Mouse (Mus musculus): ENCODE measurements at regions not wholly inside any gene's neighbourhood (a gene's known extent, or its start where the extent isn't known, plus 50 kb on each side); places are given as distances from the start of the nearest gene placed in this dataset.

DNA sequence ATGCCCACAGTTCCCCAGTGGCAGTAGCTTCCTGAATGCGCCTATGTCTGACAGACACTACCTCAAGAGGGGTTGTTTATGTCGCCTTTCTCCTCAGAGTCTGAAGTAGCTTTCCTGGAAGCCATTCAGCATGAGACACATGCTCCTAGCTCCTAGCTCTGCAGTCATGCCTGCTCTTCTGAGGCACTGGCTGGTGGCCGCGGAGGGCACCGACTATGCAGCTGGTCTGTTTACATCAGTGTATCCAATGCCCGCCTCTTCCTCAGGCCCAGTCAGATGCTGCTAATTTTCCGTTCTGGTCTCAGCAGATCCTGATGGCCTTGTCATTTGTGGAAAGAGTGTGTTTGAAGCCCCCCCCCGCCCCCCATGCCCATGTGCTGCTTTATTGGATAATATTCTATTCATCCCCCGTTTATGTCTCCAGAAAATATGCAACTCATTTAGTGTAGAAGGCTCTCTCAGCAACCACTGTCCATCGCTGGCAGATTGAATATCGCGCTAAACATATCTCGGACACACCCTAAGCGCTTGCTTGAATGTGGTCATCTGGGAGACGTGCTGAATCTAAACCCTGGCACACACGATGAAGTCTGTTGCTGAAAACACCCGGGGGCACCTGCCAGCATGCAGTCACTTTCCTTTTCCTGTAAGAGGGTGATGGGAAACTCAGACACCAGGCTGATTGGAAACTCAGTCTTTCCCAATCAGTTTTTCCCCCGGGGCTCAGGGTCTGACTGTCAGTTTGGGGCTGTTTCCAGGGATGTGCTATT, 73.9 kb downstream of the Ackr3 start:
- Histone ChIP-seq H3K4me3 (ENCODE audit: insufficient read depth, low read length) (no peak overlapping the region), H3K4me1 (ENCODE audit: control insufficient read depth, insufficient read depth, low read length) (peaks cover 5% of the 10 kb centered on the region; the same call in 1 of the 2 replicates), H3K27ac (ENCODE audit: insufficient read depth, low read length) (no peak overlapping the region)
- TF ChIP-seq CTCF (IDR thresholded peaks at IDR 0.05; ENCODE audit: borderline replicate concordance, insufficient read depth, low read length) (no peak), POLR2A (IDR thresholded peaks at IDR 0.05; ENCODE audit: low read depth, low read length) (no peak)

DNA sequence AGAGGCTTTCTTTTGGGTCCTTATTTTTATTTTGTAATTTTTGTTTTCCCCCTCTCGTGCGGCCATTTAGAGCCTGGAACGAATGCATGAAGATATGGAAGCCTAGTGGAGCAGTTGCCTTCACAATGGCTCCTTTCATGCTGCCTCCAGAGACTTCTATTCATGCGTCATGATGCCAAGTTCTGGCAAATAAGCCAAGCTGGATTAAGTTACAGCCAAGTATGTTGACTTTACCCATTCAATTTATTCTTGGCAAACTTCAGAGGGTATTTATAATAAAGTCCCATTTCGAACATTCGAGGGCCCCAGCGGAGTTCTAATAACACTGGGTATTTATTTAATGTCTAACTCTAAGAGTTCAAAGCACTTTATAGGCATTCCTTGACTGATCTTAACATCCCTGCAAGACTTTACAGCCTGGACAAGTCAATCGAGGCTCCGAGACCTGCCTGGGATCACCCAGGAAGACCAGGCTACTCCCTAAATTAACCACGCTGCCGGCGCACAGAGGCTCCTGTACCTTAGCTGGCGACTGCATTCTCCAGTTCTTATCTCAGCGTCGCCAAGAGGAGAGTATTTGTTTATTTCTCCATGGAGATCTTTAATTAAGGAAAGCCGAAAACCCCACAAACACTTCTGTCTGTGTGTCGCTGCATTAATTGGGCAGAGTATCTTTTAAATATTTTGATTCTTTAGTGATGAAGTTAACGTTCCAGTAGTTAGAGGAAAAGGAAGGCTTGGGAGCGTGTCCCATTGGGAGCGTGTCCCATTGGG, 75.5 kb downstream of the Ackr3 start:
- no peak for TF ChIP-seq POLR2A (IDR thresholded peaks at IDR 0.05; ENCODE audit: low read depth, low read length)
- no peak for TF ChIP-seq CTCF (IDR thresholded peaks at IDR 0.05; ENCODE audit: borderline replicate concordance, insufficient read depth, low read length)
- no peaks in the 10 kb centered on the region for H3K4me1 ChIP-seq (ENCODE audit: control insufficient read depth, insufficient read depth, low read length)
- H3K4me3 ChIP-seq (ENCODE audit: insufficient read depth, low read length), result no peak overlapping the region
- no peak overlapping the region for H3K27ac ChIP-seq (ENCODE audit: insufficient read depth, low read length)

DNA sequence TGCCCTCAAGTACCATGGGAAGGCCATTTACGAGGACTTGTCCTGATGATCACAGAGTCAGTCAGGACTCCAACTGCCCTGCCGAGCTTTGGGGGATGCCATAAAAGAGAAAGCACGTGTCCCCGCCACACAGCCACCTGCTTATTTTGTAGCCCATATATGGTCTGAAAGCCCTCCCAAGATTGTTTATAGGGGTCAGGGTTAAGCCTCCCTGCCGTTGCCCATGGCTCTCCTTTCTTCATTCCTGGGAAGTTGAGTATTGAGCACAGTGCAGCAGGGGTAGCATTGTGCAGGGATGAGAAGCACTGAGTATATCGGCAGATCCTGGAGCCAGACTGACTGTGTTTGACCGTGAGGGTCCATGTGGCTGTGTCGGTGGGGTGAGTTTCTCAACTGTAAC, 76.4 kb downstream of the Ackr3 start:
- no peaks in the 10 kb centered on the region for H3K4me1 ChIP-seq (ENCODE audit: control insufficient read depth, insufficient read depth, low read length)
- H3K27ac ChIP-seq (ENCODE audit: insufficient read depth, low read length), result no peak overlapping the region
- TF ChIP-seq POLR2A (IDR thresholded peaks at IDR 0.05; ENCODE audit: low read depth, low read length) (no peak), CTCF (IDR thresholded peaks at IDR 0.05; ENCODE audit: borderline replicate concordance, insufficient read depth, low read length) (no peak)
- no peak overlapping the region for H3K4me3 ChIP-seq (ENCODE audit: insufficient read depth, low read length)

DNA sequence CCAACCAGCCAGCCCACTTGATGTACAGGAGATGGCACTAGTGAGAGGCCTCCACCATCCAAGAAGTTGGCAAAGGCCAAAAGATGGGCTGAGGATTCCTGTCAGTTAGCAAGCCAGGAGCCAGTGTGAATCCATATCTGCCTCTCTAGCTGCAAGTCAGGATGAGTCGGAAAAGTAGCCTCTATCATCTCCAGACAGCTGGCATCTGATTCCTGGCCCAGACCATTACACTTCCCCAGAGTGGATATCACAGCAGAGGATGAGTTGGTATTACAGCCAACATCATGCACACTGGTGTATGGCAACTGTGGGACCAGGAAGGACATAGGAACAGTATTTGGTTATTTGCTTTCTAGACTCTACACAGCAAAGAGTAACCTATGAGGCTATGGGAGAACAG, 77.5 kb downstream of the Ackr3 start:
- TF ChIP-seq CTCF (IDR thresholded peaks at IDR 0.05; ENCODE audit: borderline replicate concordance, insufficient read depth, low read length) (no peak), POLR2A (IDR thresholded peaks at IDR 0.05; ENCODE audit: low read depth, low read length) (no peak)
- H3K4me3 ChIP-seq (ENCODE audit: insufficient read depth, low read length), result no peak overlapping the region
- no peaks in the 10 kb centered on the region for H3K4me1 ChIP-seq (ENCODE audit: control insufficient read depth, insufficient read depth, low read length)
- no peak overlapping the region for H3K27ac ChIP-seq (ENCODE audit: insufficient read depth, low read length)

DNA sequence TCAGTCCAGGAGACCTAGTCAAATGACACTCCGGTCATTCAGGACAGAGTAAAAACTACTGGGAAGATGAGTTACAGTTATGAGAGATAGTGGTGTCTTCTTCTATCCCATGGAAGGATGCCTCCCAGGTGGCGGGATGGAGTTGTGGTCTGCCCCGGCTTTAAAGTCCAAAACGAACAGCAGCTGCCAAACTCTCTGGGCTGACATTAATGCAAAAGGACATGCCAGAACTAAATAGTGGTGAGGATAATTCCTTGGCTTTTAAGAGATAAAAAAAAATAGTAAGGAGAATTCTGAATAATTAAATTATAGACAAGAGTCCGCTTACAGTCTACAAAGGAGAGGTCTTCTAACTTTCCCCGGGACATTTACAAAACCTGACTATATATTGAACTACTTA, 78.2 kb downstream of the Ackr3 start:
- Histone ChIP-seq H3K4me1 (ENCODE audit: control insufficient read depth, insufficient read depth, low read length) (no peaks in the 10 kb centered on the region), H3K4me3 (ENCODE audit: insufficient read depth, low read length) (no peak overlapping the region), H3K27ac (ENCODE audit: insufficient read depth, low read length) (no peak overlapping the region)
- no peak for TF ChIP-seq CTCF (IDR thresholded peaks at IDR 0.05; ENCODE audit: borderline replicate concordance, insufficient read depth, low read length)
- TF ChIP-seq POLR2A (IDR thresholded peaks at IDR 0.05; ENCODE audit: low read depth, low read length), result no peak

DNA sequence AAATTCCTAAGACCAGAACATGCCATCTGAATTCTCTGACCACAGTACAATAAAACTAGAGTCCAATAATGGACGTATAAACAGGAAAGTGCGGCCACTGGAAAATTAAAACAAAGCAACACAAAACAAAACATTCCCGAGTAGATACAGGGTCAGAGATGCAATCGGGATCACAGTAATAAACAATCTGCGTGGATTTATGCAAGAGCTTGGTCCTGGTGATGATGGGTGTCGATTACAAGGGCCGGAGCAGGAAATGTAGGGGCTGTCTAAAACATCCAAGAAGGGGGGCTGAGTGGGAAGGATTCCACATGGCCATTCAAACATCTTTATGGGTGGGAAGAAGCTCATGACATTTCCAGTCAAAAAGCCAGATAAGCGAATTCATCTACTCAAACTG, 78.6 kb downstream of the Ackr3 start:
- TF ChIP-seq CTCF (IDR thresholded peaks at IDR 0.05; ENCODE audit: borderline replicate concordance, insufficient read depth, low read length) (no peak), POLR2A (IDR thresholded peaks at IDR 0.05; ENCODE audit: low read depth, low read length) (no peak)
- H3K4me3 ChIP-seq (ENCODE audit: insufficient read depth, low read length), result no peak overlapping the region
- H3K27ac ChIP-seq (ENCODE audit: insufficient read depth, low read length), result no peak overlapping the region
- no peaks in the 10 kb centered on the region for H3K4me1 ChIP-seq (ENCODE audit: control insufficient read depth, insufficient read depth, low read length)

DNA sequence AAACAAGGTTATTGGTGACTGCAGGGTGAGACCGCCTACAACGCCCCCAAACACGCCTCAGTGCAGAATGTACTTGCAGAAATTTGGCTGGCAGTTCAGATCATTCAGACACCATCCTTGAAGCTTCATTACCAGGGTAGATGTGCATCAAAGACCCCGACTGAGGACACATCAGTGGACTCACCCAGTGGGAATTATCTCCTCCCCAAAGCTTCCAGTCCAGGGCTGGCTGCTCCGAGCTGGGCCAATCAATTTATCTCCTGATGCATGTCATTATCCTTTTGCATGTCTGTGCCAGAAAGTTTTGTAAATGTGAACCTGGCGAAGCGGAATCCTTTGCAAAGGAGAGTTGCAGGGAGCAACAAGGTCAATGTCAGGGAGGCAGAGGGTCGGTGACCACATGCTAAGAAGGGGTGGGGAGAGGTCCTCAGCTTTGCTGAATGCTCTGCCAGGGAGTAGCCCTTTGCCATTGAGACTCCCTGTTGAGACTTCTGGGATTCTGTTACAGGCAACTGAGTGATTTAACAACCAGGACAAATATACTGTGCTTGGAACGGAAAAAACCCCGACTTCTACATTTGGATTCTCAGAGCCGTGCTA, 79.5 kb downstream of the Ackr3 start:
- H3K27ac ChIP-seq (ENCODE audit: insufficient read depth, low read length), result no peak overlapping the region
- no peaks in the 10 kb centered on the region for H3K4me1 ChIP-seq (ENCODE audit: control insufficient read depth, insufficient read depth, low read length)
- TF ChIP-seq CTCF (IDR thresholded peaks at IDR 0.05; ENCODE audit: borderline replicate concordance, insufficient read depth, low read length) (no peak), POLR2A (IDR thresholded peaks at IDR 0.05; ENCODE audit: low read depth, low read length) (no peak)
- H3K4me3 ChIP-seq (ENCODE audit: insufficient read depth, low read length), result no peak overlapping the region

DNA sequence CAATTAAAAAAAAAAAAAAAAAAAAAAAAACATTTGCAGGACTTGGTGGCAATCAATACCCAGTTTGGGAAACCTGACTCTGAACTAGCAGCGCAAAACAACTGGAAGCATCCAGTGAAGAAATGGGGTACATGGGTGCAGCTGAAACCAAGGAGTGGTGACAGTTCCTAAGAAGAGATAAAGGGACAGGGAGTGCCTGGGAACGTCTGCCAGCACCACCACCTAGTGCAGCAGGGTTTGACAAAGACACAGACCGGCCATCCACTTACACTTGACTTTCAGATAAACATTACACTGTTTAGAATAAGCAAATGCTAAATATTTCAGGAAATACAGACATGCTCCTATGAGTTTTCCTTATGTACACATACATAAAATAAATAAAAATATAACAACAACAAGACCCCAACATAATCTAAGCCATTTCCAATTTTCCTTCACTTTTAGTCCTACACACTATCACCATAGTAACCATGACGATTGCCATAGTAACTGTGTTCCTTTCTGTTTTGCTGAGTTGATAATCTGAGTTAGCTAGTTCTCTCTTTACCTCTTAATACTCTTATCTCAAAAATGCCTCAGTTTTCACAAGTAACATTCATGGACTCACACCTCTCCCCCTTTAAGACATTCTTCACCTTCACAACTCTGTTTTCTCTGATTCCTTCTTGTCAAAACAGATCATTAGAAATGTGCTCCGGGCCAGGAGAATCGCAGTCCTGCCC, 80.3 kb downstream of the Ackr3 start:
- no peak overlapping the region for H3K4me3 ChIP-seq (ENCODE audit: insufficient read depth, low read length)
- H3K4me1 ChIP-seq (ENCODE audit: control insufficient read depth, insufficient read depth, low read length), result no peaks in the 10 kb centered on the region
- TF ChIP-seq CTCF (IDR thresholded peaks at IDR 0.05; ENCODE audit: borderline replicate concordance, insufficient read depth, low read length) (no peak), POLR2A (IDR thresholded peaks at IDR 0.05; ENCODE audit: low read depth, low read length) (no peak)
- H3K27ac ChIP-seq (ENCODE audit: insufficient read depth, low read length), result no peak overlapping the region

DNA sequence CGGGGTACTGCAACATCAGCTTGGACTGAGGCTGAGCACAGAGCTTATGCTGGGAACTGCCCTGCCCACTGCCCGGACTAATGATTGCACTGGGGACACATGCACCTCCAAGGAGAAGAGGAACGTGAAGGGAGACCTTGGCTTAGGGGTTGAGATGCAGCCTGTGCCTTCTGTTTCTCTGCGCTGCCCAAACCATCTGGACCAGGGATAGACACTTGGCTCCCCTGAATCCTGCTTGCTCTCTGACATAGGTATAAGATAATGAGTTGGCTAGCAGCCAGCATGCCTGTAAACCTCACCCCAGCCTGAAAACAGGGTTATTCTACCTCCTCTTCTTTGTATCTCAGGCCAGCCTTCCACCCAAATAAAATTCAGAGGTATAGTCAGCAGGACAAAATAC, 81.5 kb downstream of the Ackr3 start:
- Histone ChIP-seq H3K4me1 (ENCODE audit: control insufficient read depth, insufficient read depth, low read length) (peaks cover 4% of the 10 kb centered on the region; the same call in 1 of the 2 replicates), H3K27ac (ENCODE audit: insufficient read depth, low read length) (no peak overlapping the region), H3K4me3 (ENCODE audit: insufficient read depth, low read length) (no peak overlapping the region)
- TF ChIP-seq POLR2A (IDR thresholded peaks at IDR 0.05; ENCODE audit: low read depth, low read length) (no peak), CTCF (IDR thresholded peaks at IDR 0.05; ENCODE audit: borderline replicate concordance, insufficient read depth, low read length) (no peak)
